Mouse (Mus musculus) spleen, adult 2 months (tissue): Measurements from ENCODE around the gene Uhrf2.

Source experiments
- CTCF ChIP-seq: fragments of 200-500 bp; IDR thresholded peaks from 2 replicates; pipeline ENCODE4 v1.5.1; 2011; ENCODE audit warnings: mild to moderate bottlenecking, inconsistent platforms; ENCODE audit not compliant: insufficient read depth, insufficient read length, insufficient replicate concordance; ENCODE audit errors: extremely low read depth
- POLR2A ChIP-seq: fragments of 200-500 bp; IDR thresholded peaks from 2 replicates; pipeline ENCODE4 v1.6.1; 2011; ENCODE audit warnings: low read depth, low read length, inconsistent platforms

- TF ChIP-seq CTCF: no peak
- no peak for TF ChIP-seq POLR2A
Observed at GRCm38 (mm10) chr19:30030636-30031467, 539 bp downstream of the Uhrf2 start.
